Mouse (Mus musculus): Measurements from ENCODE around the gene C2cd4a. TPM values are rescaled to one million over a fixed set of nuclear protein-coding genes. Genes with fewer than 3 reads are reported as not detected.

The C2cd4a gene
- polyA plus RNA-seq (2014; fragmentation: Illumina TruSeq; extraction: RNeasy Lipid Tissue Mini Kit (QIAGEN cat#74804); ENCODE audit: low read depth, low replicate concordance): not detected

DNA sequence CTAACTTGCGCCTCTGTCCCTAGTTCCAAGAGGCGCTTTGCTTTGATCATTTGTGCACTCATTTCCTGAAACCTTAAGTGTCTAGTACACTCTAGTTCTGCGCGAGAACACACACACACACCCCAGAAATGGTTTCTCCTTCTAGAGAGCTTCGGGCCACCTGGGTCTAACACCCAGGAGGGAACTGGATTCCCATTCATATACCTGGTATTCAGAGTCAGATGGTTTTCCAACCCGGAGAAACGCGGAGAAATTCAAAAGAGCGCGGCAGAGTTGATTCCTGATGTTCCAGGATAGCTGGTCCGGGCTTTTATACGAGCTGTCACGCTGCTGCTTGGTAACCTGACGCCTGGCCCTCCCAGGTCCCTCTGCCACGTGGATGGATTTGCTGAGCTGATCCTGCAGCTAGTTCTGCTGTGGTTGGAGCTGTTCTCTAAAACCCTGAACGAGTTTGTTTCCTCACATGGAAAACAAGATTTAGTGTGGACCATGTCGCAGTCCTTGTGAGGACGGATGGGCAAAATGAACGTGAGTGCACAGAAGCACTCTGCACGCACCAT, at the start of gene C2cd4a:
Gene C2cd4a (minus strand): TSS at position 285 of the 560 bp plus-strand sequence.

GRCm38 (mm10) chr9:67839981-67840859, 8.1 kb upstream of the C2cd4a start, which contains the start of gene Vps13c:
TSS of gene Vps13c (plus strand) at chr9:67840396.

Other genes with a start within 250 kb of the C2cd4a start
- 0.35 TPM for gene C2cd4b, start 72.9 kb downstream of the C2cd4a start, polyA plus RNA-seq (2014; fragmentation: Illumina TruSeq; extraction: RNeasy Lipid Tissue Mini Kit (QIAGEN cat#74804); ENCODE audit: low read depth, low replicate concordance)
- gene Vps13c, start 8.1 kb upstream of the C2cd4a start, polyA plus RNA-seq (2014; fragmentation: Illumina TruSeq; extraction: RNeasy Lipid Tissue Mini Kit (QIAGEN cat#74804); ENCODE audit: low read depth, low replicate concordance): 49.2 TPM

Measured in sigmoid colon, adult 10 weeks (tissue).